Comparison of ENCODE assay signal across 12 mouse cellular contexts in the genomic region with DNA sequence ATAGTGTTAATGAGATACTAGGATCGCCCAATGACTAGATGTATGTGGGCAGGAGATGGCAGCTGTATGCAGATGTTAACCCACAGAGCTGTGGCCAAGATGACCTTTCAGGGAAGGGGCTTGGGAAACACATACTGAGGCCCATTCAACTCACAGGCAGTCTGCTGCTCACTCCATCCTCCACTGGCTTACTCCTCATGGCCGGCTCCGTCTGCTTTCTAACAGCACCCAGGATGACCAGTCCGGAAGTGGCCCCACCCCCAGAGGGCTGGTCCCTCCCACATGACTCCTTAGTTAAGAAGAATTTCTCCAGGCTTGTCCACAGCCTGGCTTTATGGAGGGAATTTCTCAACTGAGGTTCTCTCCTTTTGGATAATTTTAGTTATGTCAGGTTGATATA.
DNase-seq lines count a peak whose midpoint lies in the region; ATAC-seq and TF ChIP-seq lines count a peak whose summit lies in the region.
"Had no signal": no experiment of that assay in that cellular context is flagged by ENCODE, and none has a peak within 500 bp of the region (broad histone marks: within the 10 kb centered on the region; RNA-seq: fewer than 3 reads in every experiment).

No protein-coding gene starts in this region.

- TF ChIP-seq CTCF in heart, adult 2 months (IDR thresholded peaks at IDR 0.05), result no peak

- 73% methylated on average over 4 of the region's 4 CpGs for WGBS in heart, adult 2 months
- WGBS in heart, embryonic 11.5 days (ENCODE audit: insufficient replicate concordance), result 79% methylated on average over 4 of the region's 4 CpGs
- WGBS in embryonic facial prominence, embryonic 15.5 days, result 80% methylated on average over 4 of the region's 4 CpGs
- WGBS in limb, embryonic 15.5 days, result 76% methylated on average over 4 of the region's 4 CpGs

- no peak for TF ChIP-seq EP300 in heart, adult 2 months (IDR thresholded peaks at IDR 0.05; ENCODE audit: insufficient read depth, low read depth, low read length)

- H3K4me3 ChIP-seq in heart, adult 2 months, result no peak overlapping the region
- no peak overlapping the region for H3K4me3 ChIP-seq in heart, embryonic 11.5 days (ENCODE audit: low read depth, low read length)
- H3K4me3 ChIP-seq in embryonic facial prominence, embryonic 15.5 days (replicated peaks), result no peak overlapping the region
- H3K4me3 ChIP-seq in limb, embryonic 15.5 days, result no peak overlapping the region
- H3K4me3 ChIP-seq: forebrain, embryonic 13.5 days; liver, embryonic 15.5 days; neural tube, embryonic 12.5 days had no signal

- no peak for ATAC-seq in heart, embryonic 11.5 days (replicated peaks; ENCODE audit: insufficient number of reproducible peaks, low FRiP score, low TSS enrichment)
- ATAC-seq in embryonic facial prominence, embryonic 15.5 days (ENCODE audit: insufficient number of reproducible peaks, low FRiP score, low TSS enrichment, low read depth), result no peak
- no peak for ATAC-seq in limb, embryonic 15.5 days (ENCODE audit: insufficient number of reproducible peaks, low FRiP score, low TSS enrichment, low read depth)
- ATAC-seq: forebrain, embryonic 13.5 days had no signal

- H3K9me3 ChIP-seq in heart, embryonic 11.5 days (replicated peaks; ENCODE audit: control insufficient read depth, low read length), result no peaks in the 10 kb centered on the region
- no peaks in the 10 kb centered on the region for H3K9me3 ChIP-seq in embryonic facial prominence, embryonic 15.5 days (replicated peaks)
- no peaks in the 10 kb centered on the region for H3K9me3 ChIP-seq in limb, embryonic 15.5 days
- H3K9me3 ChIP-seq: forebrain, embryonic 13.5 days; neural tube, embryonic 12.5 days had no signal

- H3K4me1 ChIP-seq in heart, adult 2 months (ENCODE audit: control insufficient read depth, insufficient read depth, low read length), result no peaks in the 10 kb centered on the region; the same call in 1 of the 2 replicates
- H3K4me1 ChIP-seq in heart, embryonic 11.5 days (ENCODE audit: control insufficient read depth, insufficient read depth, low read length), result no peaks in the 10 kb centered on the region
- peaks cover 11% of the 10 kb centered on the region for H3K4me1 ChIP-seq in embryonic facial prominence, embryonic 15.5 days
- H3K4me1 ChIP-seq in limb, embryonic 15.5 days, result peaks cover 6% of the 10 kb centered on the region
- H3K4me1 ChIP-seq: forebrain, embryonic 13.5 days; liver, embryonic 15.5 days had no signal

- H3K27ac ChIP-seq in heart, adult 2 months, result peak overlapping the region; percentile 55
- H3K27ac ChIP-seq in heart, embryonic 11.5 days (ENCODE audit: low read depth, low read length), result no peak overlapping the region
- H3K27ac ChIP-seq in embryonic facial prominence, embryonic 15.5 days (replicated peaks), result peak overlapping the region; percentile 85
- peak overlapping the region; percentile 65 for H3K27ac ChIP-seq in limb, embryonic 15.5 days
- H3K27ac ChIP-seq: forebrain, embryonic 13.5 days; liver, embryonic 15.5 days; neural tube, embryonic 12.5 days had no signal

- H3K4me2 ChIP-seq in heart, embryonic 11.5 days, result no peak overlapping the region
- no peak overlapping the region for H3K4me2 ChIP-seq in embryonic facial prominence, embryonic 15.5 days (replicated peaks)
- H3K4me2 ChIP-seq in limb, embryonic 15.5 days, result no peak overlapping the region
- H3K4me2 ChIP-seq: forebrain, embryonic 13.5 days; liver, embryonic 15.5 days had no signal

- H3K36me3 ChIP-seq in heart, adult 2 months (ENCODE audit: control insufficient read depth, insufficient read depth, low read length), result no peaks in the 10 kb centered on the region
- no peaks in the 10 kb centered on the region for H3K36me3 ChIP-seq in heart, embryonic 11.5 days (ENCODE audit: control insufficient read depth, insufficient read depth, low read length)
- no peaks in the 10 kb centered on the region for H3K36me3 ChIP-seq in embryonic facial prominence, embryonic 15.5 days
- no peaks in the 10 kb centered on the region for H3K36me3 ChIP-seq in limb, embryonic 15.5 days
- H3K36me3 ChIP-seq: liver, embryonic 15.5 days; neural tube, embryonic 12.5 days had no signal

- no peaks in the 10 kb centered on the region for H3K79me2 ChIP-seq in heart, adult 2 months (replicated peaks; ENCODE audit: control insufficient read depth, insufficient read depth, low read length)

- H3K27me3 ChIP-seq in heart, adult 2 months (ENCODE audit: control insufficient read depth, insufficient read depth, low read length), result no peaks in the 10 kb centered on the region
- H3K27me3 ChIP-seq in heart, embryonic 11.5 days (ENCODE audit: control insufficient read depth, insufficient read depth, low read length), result no peaks in the 10 kb centered on the region
- H3K27me3 ChIP-seq in embryonic facial prominence, embryonic 15.5 days, result no peaks in the 10 kb centered on the region
- H3K27me3 ChIP-seq in limb, embryonic 15.5 days, result no peaks in the 10 kb centered on the region
- H3K27me3 ChIP-seq: forebrain, embryonic 13.5 days; liver, embryonic 15.5 days; neural tube, embryonic 12.5 days had no signal

- intact Hi-C loops in heart, adult 2 months (cut with DNase I), result no loop called here
- intact Hi-C loops in heart, postnatal 36 days (cut with DNase I), result no loop called here

- peak; percentile 40 to 53 for DNase-seq in heart, adult 2 months
- peak; percentile 20 to 41 for DNase-seq in heart, postnatal 36 days
- no peak for DNase-seq in yolk sac, embryonic 10.5 days (ENCODE audit: low spot score)
- DNase-seq in embryo, embryonic 10 days (ENCODE audit: low spot score), result no peak
- DNase-seq in adrenal gland, postnatal 10 days, result no peak
- DNase-seq: cerebellum, adult 9-10 months had no signal

- no peak overlapping the region for H3K9ac ChIP-seq in heart, adult 2 months (ENCODE audit: low read depth, low read length)
- H3K9ac ChIP-seq in heart, embryonic 11.5 days (ENCODE audit: low read depth, low read length), result no peak overlapping the region
- no peak overlapping the region for H3K9ac ChIP-seq in embryonic facial prominence, embryonic 15.5 days
- H3K9ac ChIP-seq in limb, embryonic 15.5 days, result no peak overlapping the region
- H3K9ac ChIP-seq: forebrain, embryonic 13.5 days; liver, embryonic 15.5 days; neural tube, embryonic 12.5 days had no signal

- TF ChIP-seq POLR2A in heart, adult 2 months (IDR thresholded peaks at IDR 0.05; ENCODE audit: insufficient read depth, low read depth, low read length), result no peak

Comparison
In these comparisons a context has a peak if more than half of its experiments do, and no peak if none do; other contexts are left out.
1. DNase-seq: peak in heart, adult 2 months (2 of 2) and heart, postnatal 36 days (2 of 2); none in yolk sac, embryonic 10.5 days (single experiment), embryo, embryonic 10 days (single experiment) and adrenal gland, postnatal 10 days (single experiment).